Mouse (Mus musculus): ENCODE data around the gene Trim44.

DNA sequence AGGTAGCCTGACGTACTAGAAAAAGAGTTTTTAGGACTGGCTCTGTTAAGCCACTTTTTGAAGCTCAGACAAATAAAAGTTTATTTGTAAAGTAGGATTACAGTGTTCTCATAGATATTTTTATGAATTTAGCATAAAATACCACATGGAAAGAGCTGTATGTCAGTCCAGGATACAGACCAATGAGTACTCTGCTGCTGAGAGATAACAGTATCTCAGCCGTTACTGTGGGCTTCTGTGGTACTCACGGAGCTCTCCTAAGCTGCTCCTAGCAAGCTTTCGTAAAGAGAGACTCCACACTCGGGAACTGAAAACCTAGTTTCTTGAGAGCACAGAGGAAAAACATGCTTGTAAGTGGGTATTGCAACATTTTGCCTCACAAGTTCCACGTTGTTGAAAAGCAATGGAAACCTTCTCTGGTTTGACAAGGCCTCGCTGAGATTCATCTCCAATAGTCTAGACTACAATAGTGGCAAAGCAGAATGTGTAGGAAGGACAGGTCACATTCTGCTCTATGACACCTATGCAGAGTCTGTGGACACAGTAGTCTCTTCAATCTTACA lies 41.6 kb downstream of the Trim44 start:
- TF ChIP-seq CTCF (IDR thresholded peaks at IDR 0.05; ENCODE audit: low read depth) (no peak), EP300 (IDR thresholded peaks at IDR 0.05; ENCODE audit: low read depth) (peak; percentile 86)
